Mouse (Mus musculus): ENCODE data around the gene Fh1.

- TF ChIP-seq CTCF (IDR thresholded peaks at IDR 0.05) = no peak
- no peak for TF ChIP-seq POLR2A (IDR thresholded peaks at IDR 0.05; ENCODE audit: insufficient read depth, low read depth, low read length)
- TF ChIP-seq EP300 (IDR thresholded peaks at IDR 0.05; ENCODE audit: insufficient read depth, low read depth, low read length) = no peak
Measured at GRCm38 (mm10) chr1:175632470-175632869, 7.0 kb upstream of the Fh1 start.
